Mouse (Mus musculus) left cerebral cortex, adult 18-20 months (tissue): ENCODE results near the gene Col16a1. TPM values are rescaled to one million over a fixed set of nuclear protein-coding genes. Genes with fewer than 3 reads are reported as not detected.

Experiments
- DNase-seq, 2 experiments: peaks; one replicate each; pipeline ENCODE4 v3.0.0; 2021 to 2022; ENCODE audit warnings: low spot score in 2 of 2, mixed read lengths in 1 of 2
- total RNA-seq, 2 experiments: library from RNA; stranded (reverse); gene quantifications; 2 replicates each; pipeline ENCODE4 v1.2.3; 2021

The Col16a1 gene
- total RNA-seq, 2 experiments from 2014 or later: 14.6 to 15.8 TPM

DNA sequence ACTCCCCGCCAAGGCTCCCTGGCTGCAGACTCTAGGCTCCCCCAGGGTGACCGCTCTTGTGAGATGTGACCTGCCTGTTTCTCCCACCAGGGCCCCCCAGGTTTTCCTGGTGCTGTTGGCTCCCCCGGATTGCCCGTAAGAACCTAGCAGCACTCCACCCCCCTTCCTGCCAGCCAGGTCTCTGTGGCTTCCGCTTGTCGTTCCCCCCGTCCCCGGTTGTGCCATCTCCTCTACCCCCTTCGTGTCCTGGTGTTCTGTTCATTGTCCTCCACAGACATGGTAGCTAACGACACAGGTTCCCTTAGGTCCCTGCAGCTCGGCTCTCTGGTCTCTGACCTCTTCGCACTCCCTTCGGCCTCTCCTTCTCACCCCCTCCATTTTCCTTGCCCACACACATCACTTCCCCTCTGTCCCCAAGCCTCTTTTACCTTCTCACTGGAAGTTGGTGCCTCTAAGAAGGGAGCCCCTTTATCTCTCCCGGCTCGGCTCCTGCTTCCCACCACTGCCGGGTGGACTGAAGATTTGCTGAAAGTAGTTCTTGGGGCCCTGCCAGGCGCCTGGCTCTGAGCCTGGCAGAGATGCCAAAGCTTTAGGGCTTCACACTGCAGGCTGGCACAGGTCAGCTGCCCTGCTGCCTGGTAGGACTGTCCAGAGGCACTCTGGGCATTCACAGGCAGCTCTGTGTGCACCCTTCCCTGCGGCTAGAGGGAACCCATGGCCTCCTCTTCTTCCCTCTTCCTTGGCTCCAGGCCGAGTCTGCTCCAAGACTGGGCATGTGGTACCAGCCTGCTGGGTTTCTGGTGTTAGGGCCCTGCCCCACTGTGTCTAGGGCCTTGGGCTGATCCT lies 33.9 kb downstream of the Col16a1 start:
- peak; percentile 58 to 78 for DNase-seq

GRCm38 (mm10) chr4:130082211-130082610 lies 34.6 kb downstream of the Col16a1 start:
- DNase-seq: no peak

DNA sequence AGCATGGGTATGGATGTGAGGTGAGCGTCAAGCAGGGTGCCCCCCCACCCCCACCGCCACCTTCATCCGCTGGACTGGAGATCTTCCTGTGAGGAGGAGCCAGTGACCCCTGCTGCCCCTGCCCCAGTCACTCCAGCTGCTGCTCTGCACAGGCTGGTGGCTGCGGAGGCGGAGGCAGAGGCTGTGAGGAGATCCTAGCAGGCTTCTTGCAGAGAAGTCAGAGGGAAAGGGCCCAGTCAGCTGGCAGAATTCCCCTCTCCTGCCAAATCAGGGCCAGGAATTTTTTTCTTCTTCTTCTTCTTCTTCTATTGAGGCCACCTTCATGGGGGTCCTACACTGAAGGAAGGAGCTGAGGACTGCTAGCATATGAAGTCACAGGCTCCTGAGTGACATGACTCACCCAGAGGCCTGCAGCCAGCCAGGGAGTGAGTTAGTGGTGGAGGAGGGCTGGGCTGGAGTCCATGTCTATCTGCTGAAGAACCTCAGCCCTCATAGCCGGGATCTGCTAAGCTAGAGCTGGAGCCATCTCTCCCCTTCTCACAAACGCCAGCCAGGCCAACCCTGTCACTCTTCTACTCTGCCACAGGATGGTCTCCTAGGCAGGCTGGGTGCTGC lies 36.8 kb downstream of the Col16a1 start:
- DNase-seq: peak; percentile 29 to 37

- no peak for DNase-seq
Observed at GRCm38 (mm10) chr4:130085246-130085820, 37.7 kb downstream of the Col16a1 start.

DNA sequence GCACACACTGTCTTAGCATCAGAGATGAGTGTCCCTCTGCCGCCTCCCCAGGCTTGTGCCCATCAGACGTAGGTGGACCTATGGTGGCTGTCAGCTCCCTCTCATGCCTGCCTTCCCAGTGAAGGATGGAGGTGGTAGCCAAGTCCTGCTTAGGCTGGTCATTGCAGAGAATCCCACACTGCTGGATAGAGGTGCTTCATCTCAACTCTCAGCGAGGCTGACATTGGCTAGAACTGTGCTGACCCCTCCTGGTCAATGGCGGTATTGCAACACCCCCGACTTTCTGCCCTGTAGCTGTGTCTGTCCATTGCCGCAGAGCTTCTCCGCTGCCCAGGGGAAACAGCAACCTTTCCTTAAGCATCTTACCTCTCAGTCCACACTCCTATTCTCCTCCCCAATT lies 39.7 kb downstream of the Col16a1 start:
- DNase-seq: peak; percentile 94 to 99

GRCm38 (mm10) chr4:130095137-130095536 lies 47.5 kb downstream of the Col16a1 start:
- no peak for DNase-seq

DNA sequence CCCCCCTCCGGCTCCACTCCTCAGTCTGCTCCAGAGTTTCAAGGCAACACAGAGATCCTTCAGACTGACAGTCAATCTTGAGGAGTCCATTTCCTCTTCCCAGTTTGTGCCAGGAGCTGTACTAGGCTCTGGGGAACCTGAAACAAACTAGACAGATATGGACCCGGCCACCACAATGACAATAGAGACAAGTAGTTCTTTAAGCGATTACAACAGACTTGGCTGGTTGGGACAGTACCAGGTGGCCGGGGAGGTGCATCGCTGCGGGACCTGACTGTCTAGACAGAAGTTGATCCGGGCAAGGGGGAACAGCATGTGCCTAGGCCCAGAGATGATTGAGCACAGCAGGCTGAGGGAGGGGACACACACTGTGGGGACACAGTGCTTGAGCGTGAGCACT lies 53.5 kb downstream of the Col16a1 start:
- DNase-seq: no peak

- no peak for DNase-seq
Observed at GRCm38 (mm10) chr4:130102111-130102651, 54.5 kb downstream of the Col16a1 start, which contains the start of gene Pef1. TSS of gene Pef1 (plus strand) at chr4:130102558.

DNA sequence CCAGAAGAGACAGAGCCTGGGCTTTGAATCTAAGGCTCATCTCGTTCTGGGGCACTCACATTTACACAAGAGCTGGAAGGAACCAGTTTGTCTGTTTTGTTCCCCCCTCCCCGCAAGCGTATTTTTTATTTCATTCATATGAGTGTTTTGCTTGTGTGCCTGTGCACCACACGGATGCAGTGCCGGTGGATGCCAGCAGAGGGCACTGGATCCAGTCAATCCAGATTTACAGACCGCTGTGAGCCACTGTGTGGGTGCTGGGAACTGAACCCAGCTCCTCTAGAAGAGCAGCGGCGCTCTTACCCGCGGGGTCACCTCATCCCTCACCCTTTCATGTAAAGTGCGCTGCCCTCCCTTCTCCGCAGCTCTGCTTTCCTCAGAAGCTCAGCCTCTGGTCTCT lies 56.0 kb downstream of the Col16a1 start:
- no peak for DNase-seq

DNA sequence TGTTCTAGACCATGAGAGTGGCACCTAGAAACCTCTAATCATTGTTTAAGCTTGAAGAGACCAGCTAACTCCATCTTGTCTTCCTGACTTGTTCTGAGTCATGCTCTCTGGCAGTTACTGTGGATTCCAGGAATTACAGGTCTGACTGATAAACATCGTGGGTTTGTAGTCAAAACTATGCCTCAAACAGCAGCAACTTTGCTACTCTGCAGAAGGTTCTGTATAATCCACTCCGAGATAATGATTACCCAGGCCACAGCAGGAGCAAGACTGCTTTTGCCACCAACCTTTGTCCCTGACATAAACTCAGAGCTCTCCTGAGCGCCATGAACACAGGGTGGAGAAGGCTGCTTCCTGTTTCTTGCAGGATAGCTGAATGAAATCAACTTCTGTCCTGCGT lies 56.9 kb downstream of the Col16a1 start:
- DNase-seq: no peak

- DNase-seq: no peak
Observed at GRCm38 (mm10) chr4:130107065-130107443, 59.4 kb downstream of the Col16a1 start.

DNA sequence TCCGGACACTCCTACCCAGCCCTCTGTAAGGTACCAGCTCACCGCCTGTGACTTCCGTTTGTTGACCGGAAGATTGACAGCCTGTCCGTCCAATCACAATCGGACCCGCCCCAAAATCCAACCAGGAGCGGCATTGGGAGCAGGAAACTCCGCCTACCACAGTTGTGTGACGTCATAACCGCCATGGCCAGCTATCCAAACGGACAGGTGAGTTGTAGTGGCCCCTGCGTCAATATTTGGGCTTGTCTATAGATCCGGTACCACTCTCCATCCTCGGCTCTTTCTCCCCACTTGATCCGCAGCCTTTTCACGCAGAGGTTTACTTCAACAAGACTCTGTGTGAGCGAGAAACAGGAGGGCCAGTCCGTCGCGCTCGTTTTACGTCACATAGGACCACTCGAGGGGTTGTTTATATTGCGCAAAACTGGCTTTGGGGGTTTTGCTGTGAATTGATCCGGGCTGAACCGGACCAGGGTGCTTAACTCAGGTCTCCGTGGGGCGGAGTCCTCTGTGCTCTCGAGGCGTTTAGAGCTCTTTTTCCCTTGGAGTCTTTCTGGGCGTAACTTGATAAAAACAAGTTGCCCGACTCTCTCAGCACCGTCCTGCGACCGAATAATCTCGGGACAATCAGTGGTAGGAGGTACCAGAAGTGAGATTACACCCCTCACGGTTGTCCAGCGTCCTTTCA lies 59.9 kb downstream of the Col16a1 start:
- peak; percentile 100 for DNase-seq

- no peak for DNase-seq
Observed at GRCm38 (mm10) chr4:130108929-130109328, 61.3 kb downstream of the Col16a1 start.

GRCm38 (mm10) chr4:130109666-130110065 lies 62.0 kb downstream of the Col16a1 start:
- DNase-seq: no peak

DNA sequence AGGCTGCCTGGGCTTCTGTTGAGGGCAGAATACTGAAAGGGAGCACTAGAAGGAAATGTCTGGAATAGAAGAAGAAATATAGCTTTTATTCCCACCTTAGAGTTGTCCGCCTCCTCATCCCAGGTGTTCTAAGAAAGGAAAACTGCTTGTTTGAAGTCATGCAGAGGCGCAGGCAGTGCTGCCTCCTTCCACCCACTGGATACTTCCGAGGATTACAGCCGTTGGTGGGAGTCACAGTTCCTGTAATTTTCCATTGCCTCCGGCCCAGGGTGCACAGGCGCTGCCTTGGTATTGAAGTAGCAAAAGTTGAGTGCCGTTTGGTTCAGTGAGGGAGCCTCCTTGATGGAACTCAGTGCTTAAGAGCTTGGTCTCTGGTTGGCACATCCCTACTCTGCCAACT lies 62.5 kb downstream of the Col16a1 start:
- DNase-seq: peak; percentile 14 to 55

DNA sequence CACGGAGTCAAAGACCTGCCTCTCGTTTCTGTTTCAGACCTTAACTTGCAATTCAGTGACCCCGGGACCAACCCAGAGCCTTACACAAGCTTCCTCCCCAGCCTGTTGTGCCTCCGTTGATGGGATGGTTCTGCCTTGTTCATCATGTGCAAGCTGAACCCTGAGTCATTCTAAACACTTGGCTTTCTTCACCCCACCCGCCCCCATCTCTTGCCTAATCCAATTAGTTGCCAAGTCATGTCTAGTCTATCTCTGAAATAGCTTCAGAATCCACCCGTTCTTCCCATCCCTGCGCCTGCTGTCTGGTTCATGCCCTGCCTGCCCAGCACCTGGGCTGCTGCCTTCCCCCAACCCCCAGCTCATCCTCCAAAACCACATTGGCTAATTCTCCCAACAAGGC lies 64.7 kb downstream of the Col16a1 start:
- peak in 1 of 2 experiments; percentile 12 for DNase-seq

DNA sequence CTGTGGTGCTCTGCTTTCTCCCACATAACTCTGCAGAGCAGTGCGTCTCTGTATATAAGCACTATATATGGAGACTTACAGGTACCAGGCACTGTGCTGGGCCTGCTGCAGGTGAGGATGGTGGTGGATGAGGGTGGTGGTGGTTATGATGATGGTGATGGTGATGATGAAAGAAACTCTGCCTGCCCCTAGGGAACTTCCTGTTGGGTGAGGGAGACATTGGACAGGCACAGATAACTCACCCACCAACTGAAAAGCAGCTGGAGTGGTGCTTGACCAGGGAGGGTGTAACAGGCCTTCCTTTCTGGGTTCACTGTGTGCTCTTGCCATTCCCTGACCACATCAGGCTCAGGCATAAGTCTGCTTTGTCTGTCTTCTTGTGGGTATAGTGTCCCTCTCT lies 65.1 kb downstream of the Col16a1 start:
- no peak for DNase-seq

GRCm38 (mm10) chr4:130120752-130121151 lies 73.1 kb downstream of the Col16a1 start:
- DNase-seq: no peak

GRCm38 (mm10) chr4:130121560-130121959 lies 73.9 kb downstream of the Col16a1 start:
- DNase-seq: no peak

- DNase-seq: no peak
Observed at GRCm38 (mm10) chr4:130123020-130123419, 75.4 kb downstream of the Col16a1 start.

DNA sequence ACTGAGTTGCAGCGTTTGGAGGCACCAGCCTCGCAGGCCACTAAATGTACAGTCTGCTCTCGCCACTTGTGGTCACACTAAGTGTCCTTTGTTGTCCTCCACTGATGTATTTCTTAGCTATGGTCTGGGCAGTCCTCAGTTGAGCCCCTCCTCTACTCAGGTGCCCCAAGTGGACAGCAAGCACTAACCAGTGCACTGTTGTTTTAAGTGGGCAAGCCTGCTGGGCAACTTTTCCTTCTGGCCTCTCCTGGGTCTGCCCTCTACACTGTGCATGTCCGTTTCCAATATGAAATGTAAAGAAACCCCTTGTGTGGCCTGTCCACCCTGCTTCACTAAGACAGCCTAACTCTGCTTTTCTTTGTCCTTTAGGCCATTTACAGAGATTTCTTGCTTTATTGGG lies 76.5 kb downstream of the Col16a1 start:
- no peak for DNase-seq
